Mouse (Mus musculus) thymus, postnatal 36 days (tissue): ENCODE measurements around the gene Omt2b.

Experiments
- DNase-seq, 2 experiments: peaks; one replicate each; pipeline ENCODE4 v3.0.0; 2022; ENCODE audit warnings: mixed read lengths in 2 of 2

Gene Omt2b

GRCm38 (mm10) chr9:78354665-78355578, 27.5 kb downstream of the Omt2b start:
- DNase-seq = no peak

- no peak for DNase-seq
These were observed 28.2 kb downstream of the Omt2b start, which contains the start of gene Gsta2 for GRCm38 (mm10) chr9:78355611-78356010. TSS of gene Gsta2 (minus strand) at chr9:78355788.

- peak; percentile 48 to 55 for DNase-seq
These were observed 30.7 kb downstream of the Omt2b start for GRCm38 (mm10) chr9:78358053-78358452.

- DNase-seq = no peak
These were observed 32.5 kb downstream of the Omt2b start for GRCm38 (mm10) chr9:78359750-78360483.

- DNase-seq = no peak
These were observed 33.1 kb downstream of the Omt2b start for GRCm38 (mm10) chr9:78360484-78360872.

- no peak for DNase-seq
These were observed 36.0 kb downstream of the Omt2b start for GRCm38 (mm10) chr9:78363374-78363773.

GRCm38 (mm10) chr9:78364701-78365100, 37.3 kb downstream of the Omt2b start:
- DNase-seq = no peak

- DNase-seq = no peak
These were observed 38.6 kb downstream of the Omt2b start for GRCm38 (mm10) chr9:78365850-78366544.

- peak in 1 of 2 experiments; percentile 7 for DNase-seq
These were observed 40.6 kb downstream of the Omt2b start, which contains the start of gene Dppa5a for GRCm38 (mm10) chr9:78367959-78368358. TSS of gene Dppa5a (minus strand) at chr9:78368177.

- DNase-seq = no peak
These were observed 41.4 kb downstream of the Omt2b start for GRCm38 (mm10) chr9:78368671-78369293.

- no peak for DNase-seq
These were observed 42.0 kb downstream of the Omt2b start for GRCm38 (mm10) chr9:78369349-78369748.

- no peak for DNase-seq
These were observed 42.4 kb downstream of the Omt2b start for GRCm38 (mm10) chr9:78369786-78370185.

- DNase-seq = no peak
These were observed 44.1 kb downstream of the Omt2b start for GRCm38 (mm10) chr9:78371441-78371840.

GRCm38 (mm10) chr9:78372827-78373504, 45.6 kb downstream of the Omt2b start:
- DNase-seq = no peak

- DNase-seq = no peak
These were observed 47.0 kb downstream of the Omt2b start for GRCm38 (mm10) chr9:78374397-78374796.

- DNase-seq = no peak
These were observed 47.5 kb downstream of the Omt2b start for GRCm38 (mm10) chr9:78374885-78375389.

- DNase-seq = no peak
These were observed 48.1 kb downstream of the Omt2b start for GRCm38 (mm10) chr9:78375486-78375885.

GRCm38 (mm10) chr9:78377546-78377945, 50.2 kb downstream of the Omt2b start:
- DNase-seq = no peak

- DNase-seq = peak in 1 of 2 experiments; percentile 7
These were observed 50.9 kb downstream of the Omt2b start, which contains the start of gene Ooep for GRCm38 (mm10) chr9:78378113-78378785. TSS of gene Ooep (minus strand) at chr9:78378725.
